Mouse (Mus musculus) heart, embryonic 11.5 days (tissue): ENCODE results near the gene Plpp7. TPM values are rescaled to one million over a fixed set of nuclear protein-coding genes. Genes with fewer than 3 reads are reported as not detected.
A peak's percentile ranks its signal among the peaks of the same experiment; 100 is the strongest.

Experiments
- ATAC-seq: fragments of 200-750 bp; cut with Nextera tagmentation; replicated peaks from 2 replicates; pipeline ENCODE4 v1.8.0; 2017; ENCODE audit warnings: moderate library complexity; ENCODE audit not compliant: insufficient number of reproducible peaks, low FRiP score, low TSS enrichment
- H3K27ac ChIP-seq: fragments of 300-500 bp; sonication (generic); 2 replicates; pipeline ENCODE4 v1.5.1; 2014; ENCODE audit warnings: mild to moderate bottlenecking, low read depth, low read length
- H3K27me3 ChIP-seq: fragments of 300-500 bp; sonication (generic); 2 replicates; pipeline ENCODE4 v1.6.1; 2014; ENCODE audit warnings: mild to moderate bottlenecking, low read length, mixed read lengths; ENCODE audit not compliant: control insufficient read depth, insufficient read depth
- H3K36me3 ChIP-seq: fragments of 300-500 bp; sonication (generic); 2 replicates; pipeline ENCODE4 v1.6.1; 2014; ENCODE audit warnings: mild to moderate bottlenecking, low read length, moderate library complexity, mixed read lengths; ENCODE audit not compliant: control insufficient read depth, insufficient read depth
- H3K4me1 ChIP-seq: fragments of 300-500 bp; sonication (generic); 2 replicates; pipeline ENCODE4 v1.6.1; 2014; ENCODE audit warnings: low read length; ENCODE audit not compliant: control insufficient read depth, insufficient read depth
- H3K4me2 ChIP-seq: fragments of 300-500 bp; sonication (generic); 2 replicates; pipeline ENCODE4 v1.6.1; 2014; ENCODE audit warnings: mild to moderate bottlenecking, moderate library complexity
- H3K4me3 ChIP-seq: fragments of 300-500 bp; sonication (generic); 2 replicates; pipeline ENCODE4 v1.5.1; 2014; ENCODE audit warnings: low read depth, low read length
- H3K9ac ChIP-seq: fragments of 300-500 bp; sonication (generic); 2 replicates; pipeline ENCODE4 v1.6.1; 2014; ENCODE audit warnings: mild to moderate bottlenecking, low read depth, low read length, moderate library complexity
- H3K9me3 ChIP-seq: fragments of 300-500 bp; sonication (generic); replicated peaks from 2 replicates; pipeline ENCODE4 v1.6.1; 2016; ENCODE audit warnings: low read length; ENCODE audit not compliant: control insufficient read depth
- WGBS: fragments of 180-500 bp; shearing (Covaris S2); extraction: QIAGEN DNeasy Blood & Tissue Kit; methylation state at CpG from one replicate; pipeline ENCODE4 v1.1.7; 2014; ENCODE audit not compliant: insufficient replicate concordance; 5-methylcytosine and 5-hydroxymethylcytosine counted together
- polyA plus RNA-seq: library from polyadenylated mRNA; unstranded; fragments of >200 nt; fragmentation: Nextera tagmentation; extraction: Ambion mirVana; gene quantifications from 2 replicates; pipeline ENCODE4 v1.2.1, GENCODE M21; 2014

The Plpp7 gene
- polyA plus RNA-seq: 10.0 and 11.7 TPM in 2 replicates

DNA sequence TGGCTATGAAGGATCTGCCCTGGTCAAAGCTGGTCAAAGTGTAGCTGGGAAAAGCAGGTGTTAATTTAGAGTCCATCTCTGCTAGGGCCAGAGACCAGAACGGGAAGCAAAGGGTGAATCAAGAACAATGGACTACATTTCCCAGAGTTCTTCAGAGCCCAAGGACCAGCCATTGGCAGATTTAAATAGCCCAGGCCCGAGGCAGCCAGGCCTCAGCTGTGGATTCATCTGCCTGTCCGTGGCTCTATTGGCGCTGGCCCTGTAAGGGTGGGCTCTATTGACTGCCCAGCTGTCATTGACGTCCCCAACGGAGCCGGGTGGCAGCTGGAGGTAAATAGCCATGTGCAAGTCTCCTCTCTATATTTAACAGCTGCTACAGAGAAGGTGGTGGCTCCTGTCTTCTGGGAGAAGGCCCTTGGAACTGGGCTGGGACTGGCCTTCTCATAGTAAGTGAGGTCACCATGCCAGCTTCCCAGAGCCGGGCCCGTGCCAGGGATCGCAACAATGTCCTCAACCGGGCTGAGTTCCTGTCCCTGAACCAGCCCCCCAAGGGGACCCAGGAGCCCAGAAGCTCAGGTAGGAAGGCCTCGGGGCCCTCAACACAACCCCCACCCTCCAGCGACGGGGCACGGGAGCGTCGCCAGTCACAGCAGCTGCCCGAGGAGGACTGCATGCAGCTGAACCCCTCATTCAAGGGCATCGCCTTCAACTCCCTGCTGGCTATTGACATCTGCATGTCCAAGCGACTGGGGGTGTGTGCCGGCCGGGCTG lies at the start of gene Plpp7:
Gene Plpp7, plus strand, starts transcription at position 178 of the 771 bp plus-strand sequence.
- H3K27ac ChIP-seq: peak within 1 kb of the TSS; percentile 36
- H3K9ac ChIP-seq: peak within 1 kb of the TSS; percentile 71
- WGBS: 47% methylated on average over 22 of the region's 22 CpGs

DNA sequence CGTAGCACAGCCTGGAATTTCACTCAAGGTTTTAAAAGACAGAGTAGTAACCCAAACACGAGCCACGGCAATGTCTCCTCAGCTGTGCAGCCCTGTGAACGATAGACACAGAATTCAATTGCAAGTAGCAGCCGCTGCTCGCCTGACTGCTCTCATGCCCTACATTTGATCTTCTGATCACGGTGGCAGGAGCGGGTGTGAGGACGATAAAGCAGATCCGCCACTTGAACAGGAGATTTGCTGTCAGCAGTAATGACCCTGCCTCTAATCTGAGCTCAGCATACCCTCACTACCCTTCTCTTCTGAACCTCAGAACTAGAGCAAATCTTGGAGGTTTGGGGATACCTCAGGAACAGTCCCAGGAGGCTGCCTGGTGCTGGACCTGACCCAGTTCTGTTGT lies 49.3 kb upstream of the Plpp7 start:
- ATAC-seq: 0 out of 2 replicates have a peak, but pooled peaks have one; percentile 27
- H3K27me3 ChIP-seq: no peaks in the 10 kb centered on the region
- no peak overlapping the region for H3K4me3 ChIP-seq
- no peaks in the 10 kb centered on the region for H3K9me3 ChIP-seq
- H3K4me1 ChIP-seq: peaks cover 27% of the 10 kb centered on the region
- 58% methylated on average over 10 of the region's 10 CpGs for WGBS
- peaks cover 24% of the 10 kb centered on the region for H3K36me3 ChIP-seq
- peak overlapping the region; percentile 22; the same call in 1 of the 2 replicates for H3K9ac ChIP-seq
- peak overlapping the region; percentile 87 for H3K27ac ChIP-seq
- peak overlapping the region; percentile 22; the same call in 1 of the 2 replicates for H3K4me2 ChIP-seq

More for the DNA sequence above, at the start of gene Plpp7:
- ATAC-seq: peak; percentile 53; the same call in 1 of the 2 replicates
- Histone ChIP-seq H3K36me3 (peaks cover under 1% of the 10 kb centered on the region; the same call in 1 of the 2 replicates), H3K27me3 (no peaks in the 10 kb centered on the region), H3K4me1 (peaks cover 11% of the 10 kb centered on the region), H3K4me2 (peak within 1 kb of the TSS; percentile 80), H3K4me3 (peak within 1 kb of the TSS; percentile 46), H3K9me3 (no peaks in the 10 kb centered on the region)

DNA sequence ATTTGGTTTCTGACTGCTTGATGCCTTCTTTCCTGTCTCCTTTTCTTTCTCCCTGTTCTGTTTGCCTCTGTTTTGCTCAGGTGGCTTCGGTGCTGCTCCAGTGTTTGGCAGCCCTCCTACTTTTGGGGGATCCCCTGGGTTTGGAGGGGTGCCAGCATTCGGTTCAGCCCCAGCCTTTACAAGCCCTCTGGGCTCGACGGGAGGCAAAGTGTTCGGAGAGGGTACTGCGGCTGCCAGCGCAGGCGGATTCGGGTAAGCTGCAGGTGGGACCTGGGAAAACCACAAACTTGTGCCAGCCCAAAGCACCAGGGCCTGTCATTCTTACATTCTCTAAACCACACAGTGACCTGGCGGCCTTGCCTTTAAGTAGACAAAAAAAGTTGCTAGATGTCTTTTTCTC lies 48.0 kb upstream of the Plpp7 start:
- no peaks in the 10 kb centered on the region for H3K9me3 ChIP-seq
- H3K4me3 ChIP-seq: no peak overlapping the region
- H3K4me2 ChIP-seq: no peak overlapping the region
- H3K4me1 ChIP-seq: peaks cover 33% of the 10 kb centered on the region
- H3K27me3 ChIP-seq: no peaks in the 10 kb centered on the region
- H3K36me3 ChIP-seq: peaks cover 23% of the 10 kb centered on the region
- ATAC-seq: no peak
- no peak overlapping the region for H3K27ac ChIP-seq
- WGBS: 91% methylated on average over 10 of the region's 10 CpGs
- H3K9ac ChIP-seq: no peak overlapping the region

DNA sequence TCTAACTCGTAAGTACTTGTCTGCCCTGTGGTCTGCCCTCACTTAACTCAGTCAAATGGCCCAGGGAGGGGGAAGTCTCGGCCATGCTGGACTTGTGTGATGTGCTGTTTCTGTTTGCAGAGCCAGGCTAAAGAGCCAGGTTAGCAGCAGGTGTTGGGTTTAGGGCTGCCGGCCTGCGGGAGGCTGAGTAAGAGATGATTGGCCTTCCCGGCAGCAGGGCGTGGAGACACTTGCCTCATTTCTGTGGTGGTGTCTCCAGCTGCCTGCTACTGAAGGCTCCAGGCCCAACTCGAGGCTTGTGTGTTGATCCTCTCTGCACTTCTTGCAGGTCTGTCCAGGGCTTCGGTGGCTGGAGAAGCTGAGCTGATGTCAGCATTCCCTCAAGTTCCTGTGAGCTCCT lies 43.5 kb upstream of the Plpp7 start:
- Histone ChIP-seq H3K9me3 (no peaks in the 10 kb centered on the region), H3K36me3 (peaks cover 20% of the 10 kb centered on the region), H3K27ac (peak overlapping the region; percentile 7; the same call in 1 of the 2 replicates), H3K4me2 (no peak overlapping the region), H3K9ac (peak overlapping the region; percentile 24; the same call in 1 of the 2 replicates), H3K27me3 (no peaks in the 10 kb centered on the region), H3K4me3 (no peak overlapping the region), H3K4me1 (peaks cover 46% of the 10 kb centered on the region)
- no peak for ATAC-seq
- WGBS: 68% methylated on average over 8 of the region's 8 CpGs

DNA sequence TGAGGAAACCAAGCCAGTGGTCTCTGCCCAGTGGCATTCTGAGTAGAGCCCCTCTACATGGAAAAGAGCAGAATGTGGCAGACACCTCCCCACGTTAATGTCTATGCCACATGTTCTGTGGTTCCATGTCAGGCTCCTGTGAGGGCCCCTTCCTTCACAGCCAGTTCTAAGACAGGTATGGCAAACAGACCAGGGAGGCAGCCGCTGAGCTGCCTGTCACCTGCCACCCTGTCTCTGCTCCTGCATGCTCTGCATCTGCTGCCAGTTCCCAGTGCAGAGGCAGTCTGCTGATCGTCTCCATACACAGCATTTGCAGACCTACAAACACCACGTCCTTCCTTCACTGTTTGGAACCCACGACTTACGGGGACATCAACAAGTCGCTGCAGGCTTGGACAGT lies 42.9 kb upstream of the Plpp7 start:
- WGBS: 76% methylated on average over 7 of the region's 7 CpGs
- 0 out of 2 replicates have a peak overlapping the region, but pooled peaks have one; percentile 16 for H3K9ac ChIP-seq
- H3K27ac ChIP-seq: no peak overlapping the region
- H3K9me3 ChIP-seq: no peaks in the 10 kb centered on the region
- H3K4me1 ChIP-seq: peaks cover 48% of the 10 kb centered on the region
- H3K4me3 ChIP-seq: no peak overlapping the region
- no peak overlapping the region for H3K4me2 ChIP-seq
- peaks cover 20% of the 10 kb centered on the region for H3K36me3 ChIP-seq
- no peaks in the 10 kb centered on the region for H3K27me3 ChIP-seq
- ATAC-seq: no peak

DNA sequence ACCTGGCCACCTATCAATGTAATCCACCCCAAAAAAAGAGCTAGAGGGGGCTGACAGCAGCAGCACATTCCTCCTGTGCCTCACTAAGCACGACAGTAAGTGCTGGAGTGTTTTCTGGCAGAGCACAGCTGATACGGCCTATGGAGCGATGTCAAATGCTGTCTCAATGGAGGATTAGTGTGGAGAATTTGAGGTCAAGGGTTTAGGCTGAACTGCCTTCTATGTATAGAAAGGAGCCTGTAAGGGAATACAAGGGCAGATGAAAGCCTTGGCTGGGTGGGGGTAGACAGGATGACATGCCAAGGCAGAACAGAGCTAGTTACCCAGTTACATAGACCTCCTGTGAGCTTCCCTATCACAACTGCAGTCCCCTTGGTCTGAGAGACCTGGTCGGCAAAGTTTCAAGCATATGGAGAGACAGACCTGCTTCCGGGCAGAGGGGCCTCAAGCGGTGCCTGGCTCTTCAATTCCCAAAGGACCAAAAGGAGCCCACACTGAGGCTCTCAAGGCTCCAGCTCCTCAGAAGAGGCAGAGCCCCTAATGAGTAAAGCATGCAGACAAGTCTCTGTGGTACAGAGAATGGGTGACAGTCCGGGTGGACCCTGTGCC lies 39.9 kb upstream of the Plpp7 start:
- Histone ChIP-seq H3K4me2 (peak overlapping the region; percentile 4; the same call in 1 of the 2 replicates), H3K9me3 (no peaks in the 10 kb centered on the region), H3K36me3 (peaks cover 9% of the 10 kb centered on the region), H3K4me3 (no peak overlapping the region), H3K27me3 (no peaks in the 10 kb centered on the region), H3K4me1 (peaks cover 63% of the 10 kb centered on the region), H3K27ac (peak overlapping the region; percentile 93), H3K9ac (0 out of 2 replicates have a peak overlapping the region, but pooled peaks have one; percentile 39)
- no peak for ATAC-seq
- 43% methylated on average over 7 of the region's 7 CpGs for WGBS

DNA sequence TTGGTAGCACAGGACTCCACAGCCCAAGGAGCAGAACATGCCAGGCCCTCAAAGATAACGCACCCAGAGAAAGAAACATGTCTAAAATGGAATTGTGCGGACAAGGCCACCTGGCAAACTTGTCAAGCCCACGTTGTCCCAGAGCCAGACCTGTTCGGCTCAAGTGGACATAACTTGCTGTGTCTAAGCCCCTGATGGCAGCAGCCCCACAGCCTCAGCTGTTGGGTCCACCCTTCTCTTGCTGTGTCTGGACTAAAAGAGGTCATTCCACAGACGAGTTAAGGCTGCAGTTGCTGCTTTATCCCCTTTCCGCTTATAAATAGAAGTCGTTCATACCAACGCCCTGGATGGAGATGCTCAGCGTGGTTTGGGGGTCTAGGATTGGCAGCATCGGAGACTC lies 38.8 kb upstream of the Plpp7 start:
- Histone ChIP-seq H3K4me3 (no peak overlapping the region), H3K4me2 (no peak overlapping the region; the same call in 1 of the 2 replicates), H3K4me1 (peaks cover 73% of the 10 kb centered on the region), H3K9ac (peak overlapping the region; percentile 39; the same call in 1 of the 2 replicates), H3K27ac (peak overlapping the region; percentile 90), H3K9me3 (no peaks in the 10 kb centered on the region), H3K36me3 (peaks cover 5% of the 10 kb centered on the region), H3K27me3 (no peaks in the 10 kb centered on the region)
- ATAC-seq: no peak
- 55% methylated on average over 10 of the region's 10 CpGs for WGBS

DNA sequence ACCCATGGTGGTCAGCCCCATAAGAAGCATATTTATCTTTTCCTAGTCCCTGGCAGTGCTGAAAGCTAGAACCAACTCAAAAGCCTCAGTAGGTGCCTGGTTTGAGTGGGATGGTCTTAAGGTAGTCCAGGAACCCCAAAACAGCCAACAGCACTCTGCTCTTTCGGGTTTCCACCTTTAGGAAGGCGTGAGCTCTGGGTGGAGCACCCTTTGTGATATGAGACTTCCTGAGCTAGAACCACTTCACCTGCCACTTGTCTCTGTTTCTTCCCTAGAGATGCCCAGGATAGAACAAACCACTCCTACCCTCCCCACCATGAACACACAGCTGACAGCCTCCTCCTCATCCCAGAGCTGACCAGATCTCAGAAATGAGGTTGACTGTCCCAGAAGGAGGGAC lies 38.0 kb upstream of the Plpp7 start:
- H3K4me3 ChIP-seq: no peak overlapping the region
- H3K27me3 ChIP-seq: no peaks in the 10 kb centered on the region
- WGBS: 59% methylated on average over 2 of the region's 2 CpGs
- H3K4me1 ChIP-seq: peaks cover 75% of the 10 kb centered on the region
- no peak overlapping the region for H3K4me2 ChIP-seq
- no peak overlapping the region for H3K9ac ChIP-seq
- no peak for ATAC-seq
- peaks cover 2% of the 10 kb centered on the region for H3K36me3 ChIP-seq
- no peaks in the 10 kb centered on the region for H3K9me3 ChIP-seq
- peak overlapping the region; percentile 90 for H3K27ac ChIP-seq
